In genomic region chr10:110477689-110478314, GRCm38 (mm10) we compare ENCODE assay signal across 12 mouse cellular contexts. TPM values are rescaled to one million over a fixed set of nuclear protein-coding genes. Genes with fewer than 3 reads are reported as not detected.
DNase-seq lines count a peak whose midpoint lies in the region; ATAC-seq lines count a peak whose summit lies in the region.
"Had no signal": no experiment of that assay in that cellular context is flagged by ENCODE, and none has a peak within 500 bp of the region (broad histone marks: within the 10 kb centered on the region; RNA-seq: fewer than 3 reads in every experiment).

No protein-coding gene starts in this region.

- no peaks in the 10 kb centered on the region for H3K9me3 ChIP-seq in embryonic facial prominence, embryonic 14.5 days (ENCODE audit: control insufficient read depth, low read length)
- no peaks in the 10 kb centered on the region for H3K9me3 ChIP-seq in neural tube, embryonic 12.5 days
- H3K9me3 ChIP-seq: heart, embryonic 15.5 days had no signal

- no peak overlapping the region for H3K27ac ChIP-seq in embryonic facial prominence, embryonic 14.5 days (replicated peaks; ENCODE audit: low read depth, low read length)
- H3K27ac ChIP-seq in neural tube, embryonic 12.5 days = no peak overlapping the region
- H3K27ac ChIP-seq: heart, embryonic 15.5 days; kidney, postnatal 0 days had no signal

- 0 out of 2 replicates have a peak, but pooled peaks cover 5% of the 10 kb centered on the region for H3K4me1 ChIP-seq in embryonic facial prominence, embryonic 14.5 days (ENCODE audit: control insufficient read depth, insufficient read depth, low read length)
- no peaks in the 10 kb centered on the region; the same call in 1 of the 2 replicates for H3K4me1 ChIP-seq in neural tube, embryonic 12.5 days
- H3K4me1 ChIP-seq: heart, embryonic 15.5 days had no signal

- peak; percentile 8 for DNase-seq in embryo, embryonic 10.5 days (ENCODE audit: low spot score)
- no peak for DNase-seq in embryo, embryonic 9.5 days (ENCODE audit: extremely low spot score)
- peak; percentile 84 for DNase-seq in embryonic facial prominence, embryonic 14.5 days (ENCODE audit: low spot score)
- peak; percentile 22 to 27 for DNase-seq in left cerebral cortex, adult 18-20 months (ENCODE audit: low spot score in 2 of 2)
- DNase-seq in kidney, postnatal 10 days = no peak
- no peak for DNase-seq in embryo, embryonic 11 days
- DNase-seq in kidney, adult 11 months = no peak
- DNase-seq: thymus, postnatal 4 days had no signal

- H3K4me3 ChIP-seq in embryonic facial prominence, embryonic 14.5 days (ENCODE audit: low read depth, low read length) = 0 out of 2 replicates have a peak overlapping the region, but pooled peaks have one; percentile 2
- H3K4me3 ChIP-seq in neural tube, embryonic 12.5 days = no peak overlapping the region
- H3K4me3 ChIP-seq: erythroblast, embryonic 14.5 days; heart, embryonic 15.5 days had no signal

- H3K9ac ChIP-seq in embryonic facial prominence, embryonic 14.5 days (ENCODE audit: low read depth, low read length) = no peak overlapping the region
- no peak overlapping the region for H3K9ac ChIP-seq in neural tube, embryonic 12.5 days
- H3K9ac ChIP-seq: heart, embryonic 15.5 days had no signal

- no peaks in the 10 kb centered on the region for H3K36me3 ChIP-seq in embryonic facial prominence, embryonic 14.5 days (ENCODE audit: control insufficient read depth, insufficient read depth, low read length)
- no peaks in the 10 kb centered on the region for H3K36me3 ChIP-seq in neural tube, embryonic 12.5 days
- H3K36me3 ChIP-seq: heart, embryonic 15.5 days had no signal

- 37% methylated on average over 11 of the region's 11 CpGs for WGBS in embryonic facial prominence, embryonic 14.5 days
- WGBS in neural tube, embryonic 12.5 days = 54% methylated on average over 11 of the region's 11 CpGs

- H3K27me3 ChIP-seq in embryonic facial prominence, embryonic 14.5 days (replicated peaks; ENCODE audit: control insufficient read depth, insufficient read depth, low read length) = no peaks in the 10 kb centered on the region
- H3K27me3 ChIP-seq in neural tube, embryonic 12.5 days (replicated peaks) = no peaks in the 10 kb centered on the region
- H3K27me3 ChIP-seq: heart, embryonic 15.5 days had no signal

- H3K4me2 ChIP-seq in embryonic facial prominence, embryonic 14.5 days (ENCODE audit: low read depth, low read length) = peak overlapping the region; percentile 29; the same call in 1 of the 2 replicates
- peak overlapping the region; percentile 15; the same call in 1 of the 2 replicates for H3K4me2 ChIP-seq in neural tube, embryonic 12.5 days (replicated peaks)
- H3K4me2 ChIP-seq: heart, embryonic 15.5 days had no signal

- peak; percentile 88 for ATAC-seq in embryonic facial prominence, embryonic 14.5 days (ENCODE audit: low read depth)
- ATAC-seq in neural tube, embryonic 12.5 days (ENCODE audit: low FRiP score, low read depth) = peak; percentile 92

RNA-seq across cellular contexts. Expression of gene Nav3, which starts 21.8 kb away (rescaled TPM):
- polyA plus RNA-seq in embryonic facial prominence, embryonic 14.5 days (2014; fragmentation: Nextera tagmentation; extraction: Ambion mirVana) = 10.7 and 12.1 TPM in 2 replicates
- total RNA-seq in left cerebral cortex, adult 18-20 months (2021) = 100 to 1,000 TPM; 103 to 116 TPM
- 19.4 and 19.5 TPM in 2 replicates for polyA plus RNA-seq in neural tube, embryonic 12.5 days (2016; fragmentation: Nextera tagmentation; extraction: Ambion mirVana)
- polyA plus RNA-seq: erythroblast, embryonic 14.5 days had no signal

Comparison
In these comparisons a context has a peak if more than half of its experiments do, and no peak if none do; other contexts are left out.
1. DNase-seq: peak in embryo, embryonic 10.5 days (single experiment), embryonic facial prominence, embryonic 14.5 days (single experiment) and left cerebral cortex, adult 18-20 months (2 of 2); none in embryo, embryonic 9.5 days (single experiment), kidney, postnatal 10 days (single experiment), embryo, embryonic 11 days (single experiment) and kidney, adult 11 months (single experiment).